Mouse (Mus musculus) adrenal gland, postnatal 10 days (tissue): ENCODE results near the gene 1700069L16Rik. TPM values are rescaled to one million over a fixed set of nuclear protein-coding genes. Genes with fewer than 3 reads are reported as not detected.
A peak's percentile ranks its signal among the peaks of the same experiment; 100 is the strongest.

Source experiments
- DNase-seq: peaks from one replicate; pipeline ENCODE4 v3.0.0; 2021; ENCODE audit warnings: mixed read lengths
- total RNA-seq, 2 experiments: library from RNA; stranded (reverse); gene quantifications; 2 replicates each; pipeline ENCODE4 v1.2.3; 2021

Gene 1700069L16Rik
- total RNA-seq, 2 experiments from 2014 or later: not detected

- peak; percentile 32 for DNase-seq
These were observed 81.3 kb downstream of the 1700069L16Rik start for GRCm38 (mm10) chr5:113643107-113643848.

Other genes with a start within 250 kb of the 1700069L16Rik start
- gene Wscd2, start 234.4 kb downstream of the 1700069L16Rik start, total RNA-seq: 1 to 10 TPM; 6.5 to 6.7 TPM
- gene Cmklr1, start 74.3 kb downstream of the 1700069L16Rik start, total RNA-seq: 10 to 100 TPM in 1 of 2 experiments, 1 to 10 TPM in 1; 9.7 to 11.7 TPM
- 1 to 10 TPM; 7.3 to 7.7 TPM for gene Ficd, start 11.0 kb upstream of the 1700069L16Rik start, total RNA-seq
- gene Sart3, start 47.7 kb upstream of the 1700069L16Rik start, total RNA-seq: 10 to 100 TPM; 26.3 to 31.3 TPM
- gene Iscu, start 48.0 kb upstream of the 1700069L16Rik start, total RNA-seq: 100 to 1,000 TPM; 344 to 362 TPM
- 10 to 100 TPM; 14.0 to 18.0 TPM for gene Tmem119, start 75.7 kb upstream of the 1700069L16Rik start, total RNA-seq
- 1 to 10 TPM; 6.6 to 6.9 TPM for gene Selplg, start 107.9 kb upstream of the 1700069L16Rik start, total RNA-seq
- 10 to 100 TPM; 66.4 to 78.9 TPM for gene Coro1c, start 184.0 kb upstream of the 1700069L16Rik start, total RNA-seq